Mouse (Mus musculus) liver, embryonic 14.5 days (tissue): ENCODE measurements around the gene Hs3st2.

ENCODE experiments used
- CTCF ChIP-seq: IDR thresholded peaks from 2 replicates; pipeline ENCODE4 v1.5.1; 2016; ENCODE audit warnings: antibody characterized with exemption, low read depth, control low read depth
- EP300 ChIP-seq: IDR thresholded peaks from 2 replicates; pipeline ENCODE4 v1.6.1; 2016; ENCODE audit warnings: antibody characterized with exemption, low read depth

DNA sequence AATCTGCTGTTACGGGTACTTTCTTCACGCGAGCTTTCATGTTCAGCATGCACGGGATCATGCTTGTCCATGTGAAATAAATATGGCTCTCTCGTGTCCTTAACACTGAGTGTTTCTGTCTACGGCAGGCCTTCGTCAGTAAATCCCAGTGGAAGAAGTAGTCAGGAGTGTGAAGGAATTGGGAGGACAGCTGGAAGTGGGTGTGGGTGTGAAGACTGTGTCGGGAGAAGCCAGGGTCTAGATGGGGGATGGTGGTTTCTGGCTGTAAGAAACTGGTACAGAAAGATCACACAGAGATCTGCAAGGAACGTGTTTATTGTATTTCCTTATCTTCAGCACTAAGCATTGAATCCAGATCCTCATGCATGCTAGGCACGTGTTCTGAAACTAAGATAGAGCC, 110.0 kb downstream of the Hs3st2 start:
- TF ChIP-seq CTCF (no peak), EP300 (no peak)
